21 mouse cellular contexts compared by ENCODE assay signal in genomic region chr2:4908771-4909315, GRCm38 (mm10).
"Had no signal": no experiment of that assay in that cellular context is flagged by ENCODE, and none has a peak within 500 bp of the region (broad histone marks: within the 10 kb centered on the region; RNA-seq: fewer than 3 reads in every experiment).

No protein-coding gene starts in this region.

- H3K27ac ChIP-seq: hindbrain, postnatal 0 days; limb, embryonic 12.5 days; limb, embryonic 15.5 days; liver, embryonic 14.5 days; midbrain, embryonic 10.5 days; neural tube, embryonic 12.5 days; neural tube, embryonic 15.5 days; stomach, postnatal 0 days had no signal

- H3K27me3 ChIP-seq: limb, embryonic 12.5 days; limb, embryonic 15.5 days; neural tube, embryonic 12.5 days; neural tube, embryonic 15.5 days had no signal

- H3K9ac ChIP-seq: limb, embryonic 12.5 days; limb, embryonic 15.5 days; liver, embryonic 14.5 days; liver, postnatal 0 days; neural tube, embryonic 12.5 days; neural tube, embryonic 15.5 days had no signal

- ATAC-seq: hindbrain, postnatal 0 days; intestine, embryonic 16.5 days; liver, postnatal 0 days had no signal

- DNase-seq: kidney, postnatal 4 days; left cerebral cortex, postnatal 4 days; liver, postnatal 0 days; midbrain, embryonic 14.5 days; right cerebral cortex, adult 18-20 months; right cerebral cortex, postnatal 14 days; right cerebral cortex, postnatal 4 days; thymus, adult 2 months; thymus, postnatal 14 days; thymus, postnatal 4 days had no signal

- H3K4me3 ChIP-seq: limb, embryonic 12.5 days; limb, embryonic 15.5 days; megakaryocyte, embryonic 14.5 days; midbrain, embryonic 10.5 days; neural tube, embryonic 12.5 days; neural tube, embryonic 15.5 days had no signal

- H3K4me1 ChIP-seq: limb, embryonic 12.5 days; limb, embryonic 15.5 days; neural tube, embryonic 12.5 days; neural tube, embryonic 15.5 days had no signal

- H3K4me2 ChIP-seq: limb, embryonic 12.5 days; limb, embryonic 15.5 days; liver, embryonic 11.5 days; neural tube, embryonic 12.5 days; neural tube, embryonic 15.5 days had no signal

- H3K9me3 ChIP-seq: limb, embryonic 15.5 days; neural tube, embryonic 15.5 days had no signal
